In the genomic region with DNA sequence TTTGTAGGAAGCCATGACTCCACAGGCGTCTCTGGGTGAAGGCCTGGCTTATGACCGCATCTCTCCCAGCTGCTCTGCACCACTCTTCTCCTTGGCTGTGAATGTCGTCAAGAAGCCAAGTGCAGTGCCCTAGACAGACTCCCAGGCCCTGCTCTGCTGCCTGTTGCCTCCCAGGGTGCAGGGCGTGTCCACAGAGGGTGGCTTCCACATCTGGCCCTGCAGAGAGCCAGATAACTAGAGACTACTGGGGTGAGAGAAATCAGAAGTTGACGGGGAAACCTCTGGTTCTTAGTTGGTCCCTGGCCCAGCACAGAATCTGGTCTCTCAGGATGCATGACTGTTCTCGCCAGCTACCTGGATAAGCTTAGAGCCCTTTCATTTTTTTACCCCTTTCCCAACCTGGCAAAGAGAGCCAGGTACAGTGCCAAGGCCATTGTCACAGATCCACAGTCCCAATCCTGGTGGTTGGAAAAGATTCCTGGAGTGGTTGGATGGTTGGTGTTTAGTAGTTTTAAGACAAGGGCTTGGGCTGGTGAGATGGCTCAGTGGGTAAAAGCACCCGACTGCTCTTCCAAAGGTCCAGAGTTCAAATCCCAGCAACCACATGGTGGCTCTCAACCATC, we compare ENCODE assay signal across 16 mouse cellular contexts. TPM values are rescaled to one million over a fixed set of nuclear protein-coding genes. Genes with fewer than 3 reads are reported as not detected.
DNase-seq lines count a peak whose midpoint lies in the region.
"Had no signal": no experiment of that assay in that cellular context is flagged by ENCODE, and none has a peak within 500 bp of the region (broad histone marks: within the 10 kb centered on the region; RNA-seq: fewer than 3 reads in every experiment).

No protein-coding gene starts in this region.

- 77% methylated on average over 7 of the region's 7 CpGs for WGBS in heart, embryonic 10.5 days

- no peaks in the 10 kb centered on the region for H3K27me3 ChIP-seq in heart, embryonic 10.5 days (ENCODE audit: insufficient read depth, poor library complexity, severe bottlenecking)
- H3K27me3 ChIP-seq: hindbrain, embryonic 15.5 days; limb, embryonic 15.5 days; megakaryocyte, embryonic 14.5 days had no signal

- peaks cover 33% of the 10 kb centered on the region; the same call in 1 of the 2 replicates for H3K4me1 ChIP-seq in heart, embryonic 10.5 days
- H3K4me1 ChIP-seq: hindbrain, embryonic 15.5 days had no signal

- DNase-seq in heart, embryonic 10.5 days (ENCODE audit: low spot score), result peak; percentile 89
- DNase-seq in heart, postnatal 25 days (ENCODE audit: low spot score), result no peak
- DNase-seq in ZHBTc4 (ENCODE audit: low read depth, low spot score) (peak; percentile 48), liver (peak; percentile 92)
- peak; percentile 25 to 38 for DNase-seq in spleen, postnatal 14 days (ENCODE audit: low spot score in 2 of 2)
- no peak for DNase-seq in thymus, postnatal 0 days (ENCODE audit: low spot score)
- DNase-seq in right cerebral cortex, adult 18-20 months, result no peak
- DNase-seq in left cerebral cortex, adult 11 months (ENCODE audit: low spot score), result no peak
- DNase-seq: embryo, embryonic 11 days had no signal

- no peak overlapping the region for H3K4me3 ChIP-seq in heart, embryonic 10.5 days
- H3K4me3 ChIP-seq: hindbrain, embryonic 15.5 days; limb, embryonic 15.5 days; megakaryocyte, embryonic 14.5 days had no signal

- peaks cover 79% of the 10 kb centered on the region for H3K36me3 ChIP-seq in heart, embryonic 10.5 days

- no peak overlapping the region for H3K27ac ChIP-seq in heart, embryonic 10.5 days
- H3K27ac ChIP-seq: hindbrain, embryonic 15.5 days; kidney, postnatal 0 days had no signal

- intact Hi-C loops in heart, postnatal 25 days (cut with DNase I), result no loop called here

- H3K9me3 ChIP-seq in heart, embryonic 10.5 days, result no peaks in the 10 kb centered on the region
- H3K9me3 ChIP-seq: hindbrain, embryonic 15.5 days; limb, embryonic 15.5 days; megakaryocyte, embryonic 14.5 days had no signal

RNA-seq across cellular contexts. Expression of a gene that starts 26.8 kb away (rescaled TPM):
- polyA plus RNA-seq in heart, embryonic 10.5 days (2016; fragmentation: Nextera tagmentation; extraction: Ambion mirVana), result 1,046 and 1,532 TPM in 2 replicates
- total RNA-seq in heart, postnatal 25 days (2021), result 1,000 to 10,000 TPM; 1,536 to 1,541 TPM
- polyA plus RNA-seq in thymus, postnatal 0 days (2015; fragmentation: Nextera tagmentation; extraction: Ambion mirVana), result 1,084 and 1,132 TPM in 2 replicates

RNA-seq across cellular contexts. Expression of a gene that starts 27.1 kb away (rescaled TPM):
- 63.4 and 66.7 TPM in 2 replicates for polyA plus RNA-seq in heart, embryonic 10.5 days (2016; fragmentation: Nextera tagmentation; extraction: Ambion mirVana)
- 10 to 100 TPM; 25.7 to 26.3 TPM for total RNA-seq in heart, postnatal 25 days (2021)
- 91.0 and 95.8 TPM in 2 replicates for polyA plus RNA-seq in thymus, postnatal 0 days (2015; fragmentation: Nextera tagmentation; extraction: Ambion mirVana)

RNA-seq across cellular contexts. Expression of a gene that starts 39.8 kb away (rescaled TPM):
- polyA plus RNA-seq in heart, embryonic 10.5 days (2016; fragmentation: Nextera tagmentation; extraction: Ambion mirVana), result 32.2 and 36.1 TPM in 2 replicates
- total RNA-seq in heart, postnatal 25 days (2021), result 10 to 100 TPM; 13.6 to 15.2 TPM
- polyA plus RNA-seq in thymus, postnatal 0 days (2015; fragmentation: Nextera tagmentation; extraction: Ambion mirVana), result 27.3 and 27.4 TPM in 2 replicates

RNA-seq across cellular contexts. Expression of a gene that starts 57.5 kb away (rescaled TPM):
- polyA plus RNA-seq in heart, embryonic 10.5 days (2016; fragmentation: Nextera tagmentation; extraction: Ambion mirVana), result not detected in 2 replicates
- total RNA-seq in heart, postnatal 25 days (2021), result not detected
- polyA plus RNA-seq in thymus, postnatal 0 days (2015; fragmentation: Nextera tagmentation; extraction: Ambion mirVana), result not detected in 2 replicates
- total RNA-seq: layer of hippocampus, postnatal 10 days had no signal
- polyA plus RNA-seq: forebrain, embryonic 11.5 days; hindbrain, embryonic 15.5 days; kidney, postnatal 0 days; limb, embryonic 15.5 days; spleen, adult 2 months had no signal

Comparison
In these comparisons a context has a peak if more than half of its experiments do, and no peak if none do; other contexts are left out.
1. DNase-seq: peak in heart, embryonic 10.5 days (single experiment), ZHBTc4 (single experiment), liver (single experiment) and spleen, postnatal 14 days (2 of 2); none in heart, postnatal 25 days (single experiment), thymus, postnatal 0 days (single experiment), right cerebral cortex, adult 18-20 months (single experiment) and left cerebral cortex, adult 11 months (single experiment).